Mouse (Mus musculus) heart, embryonic 11.5 days (tissue): ENCODE results near the gene Gm19345. TPM values are rescaled to one million over a fixed set of nuclear protein-coding genes. Genes with fewer than 3 reads are reported as not detected.

Source experiments
- ATAC-seq: fragments of 200-750 bp; cut with Nextera tagmentation; replicated peaks from 2 replicates; pipeline ENCODE4 v1.8.0; 2017; ENCODE audit warnings: moderate library complexity; ENCODE audit not compliant: insufficient number of reproducible peaks, low FRiP score, low TSS enrichment
- H3K27ac ChIP-seq: fragments of 300-500 bp; sonication (generic); 2 replicates; pipeline ENCODE4 v1.5.1; 2014; ENCODE audit warnings: mild to moderate bottlenecking, low read depth, low read length
- H3K27me3 ChIP-seq: fragments of 300-500 bp; sonication (generic); 2 replicates; pipeline ENCODE4 v1.6.1; 2014; ENCODE audit warnings: mild to moderate bottlenecking, low read length, mixed read lengths; ENCODE audit not compliant: control insufficient read depth, insufficient read depth
- H3K36me3 ChIP-seq: fragments of 300-500 bp; sonication (generic); 2 replicates; pipeline ENCODE4 v1.6.1; 2014; ENCODE audit warnings: mild to moderate bottlenecking, low read length, moderate library complexity, mixed read lengths; ENCODE audit not compliant: control insufficient read depth, insufficient read depth
- H3K4me1 ChIP-seq: fragments of 300-500 bp; sonication (generic); 2 replicates; pipeline ENCODE4 v1.6.1; 2014; ENCODE audit warnings: low read length; ENCODE audit not compliant: control insufficient read depth, insufficient read depth
- H3K4me2 ChIP-seq: fragments of 300-500 bp; sonication (generic); 2 replicates; pipeline ENCODE4 v1.6.1; 2014; ENCODE audit warnings: mild to moderate bottlenecking, moderate library complexity
- H3K4me3 ChIP-seq: fragments of 300-500 bp; sonication (generic); 2 replicates; pipeline ENCODE4 v1.5.1; 2014; ENCODE audit warnings: low read depth, low read length
- H3K9ac ChIP-seq: fragments of 300-500 bp; sonication (generic); 2 replicates; pipeline ENCODE4 v1.6.1; 2014; ENCODE audit warnings: mild to moderate bottlenecking, low read depth, low read length, moderate library complexity
- H3K9me3 ChIP-seq: fragments of 300-500 bp; sonication (generic); replicated peaks from 2 replicates; pipeline ENCODE4 v1.6.1; 2016; ENCODE audit warnings: low read length; ENCODE audit not compliant: control insufficient read depth
- WGBS: fragments of 180-500 bp; shearing (Covaris S2); extraction: QIAGEN DNeasy Blood & Tissue Kit; methylation state at CpG from one replicate; pipeline ENCODE4 v1.1.7; 2014; ENCODE audit not compliant: insufficient replicate concordance; 5-methylcytosine and 5-hydroxymethylcytosine counted together
- polyA plus RNA-seq: library from polyadenylated mRNA; unstranded; fragments of >200 nt; fragmentation: Nextera tagmentation; extraction: Ambion mirVana; gene quantifications from 2 replicates; pipeline ENCODE4 v1.2.1, GENCODE M21; 2014

Gene Gm19345
- polyA plus RNA-seq, 1 experiment from 2014 or later, result not detected

DNA sequence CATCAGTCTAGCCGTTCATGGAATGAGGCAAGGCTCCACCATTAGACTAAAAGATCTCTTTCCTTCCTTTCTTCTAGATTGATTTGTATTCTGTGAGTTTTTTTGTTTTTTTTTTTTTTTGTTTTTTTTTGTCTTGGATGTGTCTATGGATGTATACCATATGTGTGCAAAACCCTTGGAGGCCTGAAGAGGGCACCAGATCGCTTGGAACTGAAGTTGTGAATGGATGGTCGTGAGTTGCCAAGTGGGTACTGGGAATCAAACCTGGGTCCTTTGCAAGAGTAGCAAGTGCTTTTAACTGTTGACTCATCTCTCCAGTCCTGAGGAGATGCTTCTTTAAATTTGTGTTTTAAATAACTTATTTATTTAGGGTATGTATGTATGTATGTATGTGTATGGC, 17.7 kb upstream of the Gm19345 start:
- Histone ChIP-seq H3K27ac (no peak overlapping the region), H3K9me3 (peaks cover 3% of the 10 kb centered on the region), H3K4me3 (no peak overlapping the region), H3K4me1 (peaks cover 5% of the 10 kb centered on the region; the same call in 1 of the 2 replicates), H3K4me2 (no peak overlapping the region), H3K27me3 (no peaks in the 10 kb centered on the region), H3K36me3 (no peaks in the 10 kb centered on the region), H3K9ac (no peak overlapping the region)
- no peak for ATAC-seq
- WGBS, result 52% methylated on average over 3 of the region's 3 CpGs

DNA sequence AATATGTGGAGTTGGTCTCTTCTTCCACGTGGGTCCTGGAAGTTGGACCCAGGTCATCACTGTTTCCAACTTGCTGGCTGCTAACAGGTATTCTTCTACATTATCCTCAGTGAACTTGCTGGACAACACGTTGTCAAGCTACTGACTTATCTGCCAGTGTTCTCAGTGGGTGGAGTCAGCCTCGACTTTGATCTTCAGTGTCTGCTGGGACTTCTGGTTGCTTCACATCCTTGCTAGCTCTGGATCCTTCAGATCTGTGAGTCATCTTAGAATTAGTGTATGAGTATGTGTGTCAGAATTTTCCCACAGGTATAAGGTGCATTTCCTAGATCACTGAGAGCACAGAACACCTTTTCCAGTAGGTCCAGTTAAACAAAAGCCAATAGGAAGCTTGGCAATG, 15.0 kb upstream of the Gm19345 start:
- WGBS, result 47% methylated on average over 3 of the region's 3 CpGs
- Histone ChIP-seq H3K9me3 (no peaks in the 10 kb centered on the region), H3K27ac (no peak overlapping the region), H3K27me3 (no peaks in the 10 kb centered on the region), H3K36me3 (no peaks in the 10 kb centered on the region), H3K9ac (no peak overlapping the region), H3K4me3 (no peak overlapping the region), H3K4me2 (no peak overlapping the region), H3K4me1 (no peaks in the 10 kb centered on the region)
- ATAC-seq, result no peak

DNA sequence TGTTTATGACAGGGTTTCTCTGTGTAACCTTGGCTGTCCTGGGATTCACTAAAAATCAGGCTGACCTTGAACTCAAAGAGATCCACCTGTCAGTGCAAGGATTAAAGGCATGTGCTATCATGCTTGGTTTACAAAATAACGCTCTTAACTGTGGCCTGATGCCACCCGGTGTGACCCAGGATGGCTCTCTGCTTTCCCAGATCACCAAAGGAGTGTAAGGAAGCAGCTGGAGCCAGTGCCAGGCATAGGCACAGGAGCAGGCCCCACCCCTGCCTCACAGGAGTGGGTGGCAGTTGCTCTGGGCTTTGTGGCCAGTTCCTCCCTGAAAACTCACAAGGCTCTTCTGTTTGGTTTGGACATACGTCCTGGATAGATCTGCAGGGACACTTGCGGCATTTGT, 11.4 kb upstream of the Gm19345 start:
- H3K4me2 ChIP-seq, result no peak overlapping the region
- H3K9ac ChIP-seq, result no peak overlapping the region
- no peak for ATAC-seq
- no peaks in the 10 kb centered on the region for H3K9me3 ChIP-seq
- H3K27me3 ChIP-seq, result peaks cover 23% of the 10 kb centered on the region
- H3K27ac ChIP-seq, result no peak overlapping the region
- no peaks in the 10 kb centered on the region for H3K36me3 ChIP-seq
- 74% methylated on average over 4 of the region's 4 CpGs for WGBS
- H3K4me1 ChIP-seq, result no peaks in the 10 kb centered on the region
- no peak overlapping the region for H3K4me3 ChIP-seq

DNA sequence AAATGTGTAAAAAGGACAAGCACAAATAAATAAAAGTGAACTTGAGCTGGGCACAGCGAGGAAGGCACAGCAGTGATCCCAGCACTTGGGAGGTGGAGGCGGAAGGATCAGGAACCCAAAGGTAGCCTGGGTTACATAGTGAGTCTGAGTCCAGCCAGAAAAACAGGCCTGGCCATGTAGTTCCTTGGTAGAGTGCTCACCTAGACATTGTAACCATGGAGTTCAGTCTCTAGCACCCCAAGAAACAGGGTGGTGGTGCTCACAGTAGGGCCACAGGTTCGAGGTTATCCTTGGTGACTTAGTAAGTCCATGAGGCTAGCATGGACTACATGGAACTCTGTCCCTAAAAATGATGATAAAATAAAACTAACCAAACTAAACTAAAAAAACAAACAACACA, 10.9 kb upstream of the Gm19345 start:
- 85% methylated on average over 3 of the region's 3 CpGs for WGBS
- Histone ChIP-seq H3K9me3 (no peaks in the 10 kb centered on the region), H3K9ac (no peak overlapping the region), H3K4me1 (no peaks in the 10 kb centered on the region), H3K27ac (no peak overlapping the region), H3K4me2 (no peak overlapping the region), H3K36me3 (no peaks in the 10 kb centered on the region), H3K4me3 (no peak overlapping the region), H3K27me3 (peaks cover 23% of the 10 kb centered on the region)
- ATAC-seq, result no peak

DNA sequence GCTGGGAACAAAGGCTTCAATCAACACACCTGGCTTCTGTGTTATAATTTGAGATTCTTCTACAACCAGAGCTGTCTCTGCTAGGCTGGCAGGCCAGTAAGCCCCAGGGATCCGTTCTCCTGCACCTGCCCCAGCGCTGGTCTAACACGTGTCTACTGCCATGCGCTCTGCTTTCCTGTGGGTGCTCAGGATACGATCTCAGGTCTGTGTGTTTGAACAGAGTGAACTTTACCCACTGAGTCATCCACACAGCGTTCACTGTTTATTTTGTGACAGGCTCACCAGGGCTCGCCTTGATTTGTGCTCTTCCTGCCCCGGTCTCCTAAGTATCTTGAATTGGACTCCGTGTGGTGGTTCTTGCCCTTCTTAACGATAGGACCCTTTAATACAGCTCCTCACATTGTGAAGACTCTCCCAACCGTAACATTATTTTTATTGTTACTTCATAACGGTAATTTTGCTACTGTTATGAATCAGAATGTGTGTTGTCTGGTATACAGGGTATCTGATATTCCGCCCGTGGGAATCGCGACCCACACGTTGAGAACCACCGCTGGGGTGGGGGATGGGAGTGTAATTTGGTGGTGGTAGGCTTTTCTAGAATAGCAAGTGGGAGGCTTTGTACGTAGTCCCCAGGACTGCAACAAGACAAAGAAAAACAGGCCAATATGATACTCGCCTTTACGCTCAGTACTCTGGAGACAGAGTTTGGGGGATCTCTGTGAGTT, 10.0 kb upstream of the Gm19345 start:
- no peak overlapping the region for H3K4me2 ChIP-seq
- H3K4me3 ChIP-seq, result no peak overlapping the region
- H3K36me3 ChIP-seq, result no peaks in the 10 kb centered on the region
- no peaks in the 10 kb centered on the region for H3K9me3 ChIP-seq
- no peak overlapping the region for H3K9ac ChIP-seq
- 77% methylated on average over 21 of the region's 21 CpGs for WGBS
- H3K27ac ChIP-seq, result no peak overlapping the region
- no peaks in the 10 kb centered on the region for H3K4me1 ChIP-seq
- ATAC-seq, result no peak
- peaks cover 23% of the 10 kb centered on the region for H3K27me3 ChIP-seq

DNA sequence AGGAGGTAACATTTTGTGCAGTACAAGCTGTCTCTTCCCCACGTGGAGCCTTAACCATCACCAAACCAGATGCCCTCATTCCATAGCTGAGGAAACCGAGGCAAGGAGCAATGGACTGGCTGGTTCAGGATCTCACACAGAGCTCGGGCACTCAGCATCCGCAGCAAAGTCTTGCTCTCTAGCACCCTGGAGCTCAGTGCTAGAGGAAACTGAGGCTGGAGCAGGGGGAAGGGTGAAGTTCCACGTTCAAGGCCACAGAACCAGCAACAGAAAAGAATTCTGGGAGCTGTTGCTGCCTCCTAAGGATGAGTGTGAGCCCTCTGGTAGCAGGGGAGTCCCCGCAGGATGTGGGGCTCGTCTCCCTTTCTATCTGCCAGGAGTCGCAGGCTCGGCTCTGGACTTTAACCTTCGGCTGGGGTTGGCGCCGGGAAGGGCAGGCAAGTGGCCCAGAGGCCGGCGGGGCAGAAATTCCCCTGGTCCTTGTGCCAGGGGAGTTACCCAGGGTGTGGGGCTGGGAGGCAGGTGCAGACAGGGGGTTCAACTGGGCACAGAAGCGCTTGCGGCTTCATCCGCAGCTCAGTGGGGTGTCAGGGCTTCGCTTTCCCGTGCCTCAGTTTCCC, 8.8 kb upstream of the Gm19345 start:
- Histone ChIP-seq H3K27me3 (peaks cover 26% of the 10 kb centered on the region), H3K27ac (no peak overlapping the region)

DNA sequence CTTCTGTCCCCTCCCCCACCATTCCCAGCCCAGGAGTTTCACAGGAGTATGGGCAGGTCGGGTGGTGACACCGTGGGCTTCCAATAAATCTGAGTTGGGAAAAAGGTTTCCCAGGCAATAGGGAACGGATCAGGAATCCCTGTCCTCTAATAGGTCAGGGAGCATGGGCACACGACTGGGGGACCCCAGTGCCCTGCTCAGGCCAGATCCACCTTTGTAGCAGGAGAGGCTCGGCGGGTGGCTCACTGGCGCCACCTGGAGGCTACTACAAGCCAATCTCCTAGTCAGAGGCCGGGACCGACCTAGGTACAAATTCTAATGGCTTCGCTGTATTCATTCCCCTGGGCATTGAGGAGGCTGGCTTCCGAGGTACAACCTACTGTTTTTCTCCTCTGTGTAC, 8.2 kb upstream of the Gm19345 start:
- Histone ChIP-seq H3K4me1 (no peaks in the 10 kb centered on the region), H3K4me3 (no peak overlapping the region), H3K9ac (no peak overlapping the region), H3K36me3 (no peaks in the 10 kb centered on the region), H3K27ac (no peak overlapping the region), H3K4me2 (no peak overlapping the region), H3K9me3 (no peaks in the 10 kb centered on the region), H3K27me3 (peaks cover 26% of the 10 kb centered on the region)
- WGBS, result 2% methylated on average over 11 of the region's 11 CpGs
- no peak for ATAC-seq

More for the DNA sequence above, 8.8 kb upstream of the Gm19345 start:
- no peak for ATAC-seq
- Histone ChIP-seq H3K9me3 (no peaks in the 10 kb centered on the region), H3K36me3 (no peaks in the 10 kb centered on the region), H3K4me3 (no peak overlapping the region), H3K9ac (no peak overlapping the region), H3K4me2 (no peak overlapping the region), H3K4me1 (no peaks in the 10 kb centered on the region)
- 29% methylated on average over 19 of the region's 19 CpGs for WGBS

DNA sequence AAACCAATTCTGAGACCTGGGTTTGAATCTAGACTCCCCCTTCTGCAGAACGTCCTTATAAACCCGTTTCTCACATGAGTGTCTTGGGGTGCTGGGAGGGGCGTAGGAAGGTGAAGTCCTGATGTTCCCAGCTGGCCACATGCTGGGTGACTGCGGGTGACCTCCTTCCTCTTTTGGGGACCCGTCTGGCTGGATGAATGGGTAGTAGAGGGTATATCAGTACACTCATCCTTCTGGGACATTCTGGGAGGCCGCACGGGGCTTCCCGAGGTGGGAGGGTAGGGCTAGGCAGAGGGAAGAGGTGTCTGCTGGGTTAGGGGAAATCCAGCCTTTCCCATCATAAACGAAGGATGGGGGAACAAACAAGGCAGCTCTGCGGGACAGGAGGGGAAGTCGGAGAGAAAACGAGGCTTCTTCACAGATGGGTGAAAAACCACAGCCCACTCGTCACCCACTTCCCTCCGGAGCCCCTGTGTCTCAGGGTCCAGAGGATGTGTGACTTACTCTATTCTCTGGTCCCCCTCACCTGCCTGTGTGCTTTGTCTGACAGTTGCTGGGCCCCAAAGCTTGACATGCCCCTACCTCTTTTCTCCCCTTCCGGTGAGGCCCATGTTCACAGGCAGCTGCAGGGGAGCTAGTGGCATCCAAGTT, 7.2 kb upstream of the Gm19345 start:
- H3K4me3 ChIP-seq, result no peak overlapping the region
- WGBS, result 55% methylated on average over 15 of the region's 15 CpGs
- no peak overlapping the region for H3K9ac ChIP-seq
- no peak overlapping the region for H3K27ac ChIP-seq
- peaks cover 28% of the 10 kb centered on the region for H3K27me3 ChIP-seq
- H3K4me2 ChIP-seq, result no peak overlapping the region
- H3K4me1 ChIP-seq, result no peaks in the 10 kb centered on the region
- ATAC-seq, result no peak
- no peaks in the 10 kb centered on the region for H3K9me3 ChIP-seq
- no peaks in the 10 kb centered on the region for H3K36me3 ChIP-seq
